Mouse (Mus musculus) cerebellum, adult 11-12 months (tissue): Measurements from ENCODE around the gene 4931408C20Rik.

Source experiments
- DNase-seq: peaks from one replicate; pipeline ENCODE4 v3.0.0; 2022

The 4931408C20Rik gene

DNA sequence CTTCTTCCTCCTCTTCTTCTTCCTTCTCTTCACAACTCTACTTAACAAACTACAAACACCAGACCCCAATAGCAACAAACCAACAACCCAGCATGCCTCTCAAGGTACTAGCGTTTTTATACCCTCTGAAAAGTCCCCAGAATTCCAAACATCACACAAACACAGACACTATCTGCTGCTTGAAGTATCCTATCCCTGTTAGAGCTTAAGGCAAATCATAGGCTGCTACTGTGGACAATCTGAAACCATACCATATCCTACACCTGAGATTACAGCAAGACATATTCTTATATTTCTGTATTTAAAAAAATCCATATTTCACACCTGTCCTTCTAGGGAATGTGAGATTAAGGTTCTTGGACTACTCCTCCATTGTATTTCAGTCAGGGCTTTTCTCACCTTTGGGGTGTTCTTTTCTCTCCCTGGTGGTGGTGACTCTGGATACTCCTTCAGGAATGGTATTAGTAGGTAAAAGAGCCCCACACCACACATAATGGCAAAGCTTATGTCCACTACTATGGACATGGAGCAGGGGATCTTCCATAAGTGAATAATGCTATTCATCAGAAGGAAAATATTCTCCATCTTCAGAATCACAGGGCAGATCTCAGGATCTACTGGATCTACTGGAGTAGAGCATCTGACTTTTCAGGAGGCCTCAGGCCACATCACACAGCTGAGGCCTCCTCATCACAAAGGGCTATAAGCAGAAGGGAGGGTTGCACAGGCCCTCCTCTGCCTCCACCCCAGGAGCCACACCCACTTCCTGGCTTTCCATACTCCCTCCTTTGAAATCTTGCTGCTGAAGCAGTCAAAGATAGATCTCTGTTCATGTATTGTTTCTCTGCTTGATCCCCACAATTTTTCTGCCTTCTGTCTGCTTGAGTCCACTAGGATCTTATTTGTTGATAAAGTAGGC lies at the start of gene 4931408C20Rik:
TSS of gene 4931408C20Rik (minus strand) at position 619 of the 919 bp plus-strand sequence.
- peak; percentile 6 for DNase-seq

DNA sequence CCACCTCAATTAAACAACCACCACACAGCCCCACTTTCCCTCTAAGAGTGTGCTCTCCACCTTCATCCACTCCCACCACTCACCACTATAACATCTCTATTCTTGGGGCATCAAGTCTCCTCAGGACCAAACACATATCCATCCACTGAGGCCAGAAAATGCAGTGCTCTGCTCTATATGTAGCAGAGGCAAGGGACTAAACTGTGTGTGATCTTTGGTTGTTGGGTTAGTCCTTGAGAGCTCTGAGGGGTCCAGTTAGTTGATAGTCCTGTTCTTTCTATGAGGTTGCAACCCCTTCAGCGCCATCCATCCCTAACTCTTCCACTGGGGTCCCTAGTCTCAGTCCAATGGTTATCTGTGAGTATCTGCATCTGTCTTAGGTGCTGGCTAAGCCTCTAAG lies 666 bp upstream of the 4931408C20Rik start:
- no peak for DNase-seq

DNA sequence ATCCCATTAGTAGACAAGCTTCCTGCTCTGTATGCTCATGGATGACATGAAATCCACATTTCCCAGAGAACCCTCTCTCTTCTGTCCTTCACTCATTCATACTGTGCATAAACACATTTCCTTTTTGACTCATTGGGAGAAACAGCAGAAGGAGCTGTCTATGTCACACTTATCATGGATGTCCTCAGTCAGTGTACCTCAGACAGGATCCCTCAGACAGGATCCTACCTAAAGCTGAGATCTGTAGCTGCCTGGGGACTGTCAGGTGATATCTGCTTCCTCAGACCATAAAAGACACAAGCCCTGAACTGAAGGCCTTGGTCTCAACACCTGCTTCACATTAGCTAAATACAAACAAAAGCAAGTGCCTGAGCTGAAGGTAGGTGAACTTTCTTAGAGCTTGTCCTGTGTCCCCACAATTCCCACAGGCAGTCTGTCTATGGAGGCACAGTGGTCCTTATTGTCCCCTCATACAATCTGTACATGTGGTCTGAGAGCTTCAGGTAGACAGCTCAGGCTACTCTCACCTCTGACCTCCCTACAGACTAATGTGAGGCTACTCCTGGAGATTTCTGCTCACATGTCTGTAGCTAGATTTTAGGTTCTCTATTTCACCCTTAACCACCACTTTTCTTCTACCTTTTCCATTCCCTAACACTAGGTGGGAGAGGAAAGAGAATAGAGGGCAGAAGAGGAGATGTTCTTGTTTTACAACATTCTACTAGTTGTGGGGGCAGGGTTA lies 1.1 kb downstream of the 4931408C20Rik start:
- DNase-seq = no peak

DNA sequence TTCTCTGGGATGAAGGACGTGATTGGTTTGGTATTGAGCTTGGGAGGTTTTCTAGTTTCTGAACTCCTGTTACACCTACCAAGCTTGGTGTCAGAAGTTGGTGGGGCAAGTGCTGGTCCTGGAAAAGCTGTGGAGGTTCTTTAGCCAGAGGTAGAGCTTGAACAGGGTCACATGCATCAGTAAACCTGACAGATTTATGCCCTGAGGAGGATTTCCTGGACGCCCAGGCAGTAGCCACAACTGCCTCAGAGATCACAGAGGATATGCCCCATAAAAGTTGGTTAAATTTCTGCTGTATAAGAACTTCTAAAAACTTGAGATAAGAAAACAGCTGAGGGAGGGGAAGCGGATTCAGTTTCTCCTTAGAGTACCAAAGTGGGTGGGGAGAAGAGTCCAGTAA lies 1.9 kb downstream of the 4931408C20Rik start:
- no peak for DNase-seq

DNA sequence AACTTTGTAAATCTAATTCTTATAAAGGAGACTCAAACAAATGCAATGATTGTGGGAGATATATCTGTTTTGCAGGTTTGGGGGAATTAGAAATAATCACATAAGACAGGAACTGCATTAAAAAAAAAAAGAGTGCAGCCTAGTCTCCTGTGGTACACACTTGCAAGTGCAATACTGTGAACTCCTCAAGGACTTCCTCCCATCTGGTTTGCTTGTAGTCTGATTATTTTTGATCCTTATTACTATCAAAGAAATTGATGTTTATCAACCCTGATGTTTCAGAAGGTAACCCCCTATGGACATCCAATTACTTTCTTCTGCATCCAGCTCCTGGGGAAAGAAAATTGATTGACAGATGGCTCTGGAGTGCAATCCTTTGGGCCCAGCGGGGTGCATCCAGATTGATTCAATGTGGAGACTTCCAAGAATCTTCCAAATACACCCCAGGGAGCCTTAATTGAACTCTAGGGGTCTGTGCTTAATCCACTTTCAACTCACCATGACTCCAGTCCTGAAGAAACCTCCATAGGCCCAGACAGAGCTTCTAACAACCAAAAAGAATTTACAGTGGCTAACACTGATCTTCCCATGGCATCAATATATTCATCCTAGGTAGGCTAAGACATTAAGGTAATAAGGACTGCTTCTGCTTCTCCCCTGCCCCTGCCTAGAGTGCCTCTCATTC lies 37.4 kb downstream of the 4931408C20Rik start:
- DNase-seq = no peak

DNA sequence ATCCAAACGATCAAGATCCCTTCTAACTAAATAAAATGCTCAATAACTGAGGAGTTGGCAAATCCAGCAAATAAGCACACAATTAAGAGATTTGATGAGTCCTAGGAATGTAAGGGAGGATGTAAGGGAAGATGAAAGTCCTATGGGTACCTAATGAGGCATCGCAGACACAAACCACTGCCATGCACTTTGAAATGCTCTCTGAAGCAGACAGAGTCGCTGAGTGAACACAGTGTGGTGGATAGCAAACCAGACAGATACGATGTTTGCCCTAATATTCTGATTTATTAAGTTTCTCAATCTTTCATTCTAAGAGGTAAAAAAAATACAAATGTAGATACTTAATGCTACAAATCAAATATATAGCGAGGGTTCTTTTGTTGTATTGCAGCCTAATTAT lies 51.2 kb downstream of the 4931408C20Rik start:
- no peak for DNase-seq
